Mouse (Mus musculus) heart, postnatal 4 days (tissue): Measurements from ENCODE around the gene Zeb2. TPM values are rescaled to one million over a fixed set of nuclear protein-coding genes. Genes with fewer than 3 reads are reported as not detected.
A peak's percentile ranks its signal among the peaks of the same experiment; 100 is the strongest.
"Not testable (repeated sequence)": the region's sequence is repeated elsewhere in the genome, so short reads cannot be mapped to it uniquely, and the experiment has no call there.

Experiments used
- DNase-seq: peaks from one replicate; pipeline ENCODE4 v3.0.0; 2021
- total RNA-seq, 2 experiments: library from RNA; stranded (reverse); gene quantifications; 2 replicates each; pipeline ENCODE4 v1.2.3; 2021

Zeb2 gene
- total RNA-seq, 2 experiments from 2014 or later: 59.7 to 66.5 TPM

- DNase-seq: no peak
These were observed 5.0 kb downstream of the Zeb2 start for GRCm38 (mm10) chr2:45112021-45112747.

- DNase-seq: not testable (repeated sequence)
These were observed 5.6 kb downstream of the Zeb2 start for GRCm38 (mm10) chr2:45111571-45111970.

- peak; percentile 61 for DNase-seq
These were observed 6.3 kb downstream of the Zeb2 start for GRCm38 (mm10) chr2:45110757-45111411.

GRCm38 (mm10) chr2:45109951-45110756 lies 7.0 kb downstream of the Zeb2 start:
- peak; percentile 67 for DNase-seq

- DNase-seq: peak; percentile 63
These were observed 7.8 kb downstream of the Zeb2 start for GRCm38 (mm10) chr2:45109161-45109950.

- DNase-seq: peak; percentile 55
These were observed 8.6 kb downstream of the Zeb2 start for GRCm38 (mm10) chr2:45108521-45109091.

- no peak for DNase-seq
These were observed 9.6 kb downstream of the Zeb2 start for GRCm38 (mm10) chr2:45107555-45107954.

GRCm38 (mm10) chr2:45105922-45106851 lies 11.0 kb downstream of the Zeb2 start:
- peak; percentile 27 for DNase-seq

GRCm38 (mm10) chr2:45105281-45105721 lies 11.9 kb downstream of the Zeb2 start:
- no peak for DNase-seq

GRCm38 (mm10) chr2:45104511-45105055 lies 12.6 kb downstream of the Zeb2 start:
- no peak for DNase-seq

- no peak for DNase-seq
These were observed 13.1 kb downstream of the Zeb2 start for GRCm38 (mm10) chr2:45104066-45104465.

GRCm38 (mm10) chr2:45103021-45103983 lies 13.9 kb downstream of the Zeb2 start:
- no peak for DNase-seq

GRCm38 (mm10) chr2:45102191-45102638 lies 15.0 kb downstream of the Zeb2 start:
- no peak for DNase-seq

- no peak for DNase-seq
These were observed 15.6 kb downstream of the Zeb2 start for GRCm38 (mm10) chr2:45101586-45101985.

GRCm38 (mm10) chr2:45101040-45101439 lies 16.2 kb downstream of the Zeb2 start:
- DNase-seq: no peak

GRCm38 (mm10) chr2:45100628-45101027 lies 16.6 kb downstream of the Zeb2 start:
- no peak for DNase-seq

- no peak for DNase-seq
These were observed 17.2 kb downstream of the Zeb2 start for GRCm38 (mm10) chr2:45100017-45100416.

GRCm38 (mm10) chr2:45099081-45099480 lies 18.1 kb downstream of the Zeb2 start:
- DNase-seq: no peak

- DNase-seq: peak; percentile 23
These were observed 19.2 kb downstream of the Zeb2 start for GRCm38 (mm10) chr2:45097969-45098368.
